8 mouse cellular contexts compared by ENCODE assay signal in the genomic region with DNA sequence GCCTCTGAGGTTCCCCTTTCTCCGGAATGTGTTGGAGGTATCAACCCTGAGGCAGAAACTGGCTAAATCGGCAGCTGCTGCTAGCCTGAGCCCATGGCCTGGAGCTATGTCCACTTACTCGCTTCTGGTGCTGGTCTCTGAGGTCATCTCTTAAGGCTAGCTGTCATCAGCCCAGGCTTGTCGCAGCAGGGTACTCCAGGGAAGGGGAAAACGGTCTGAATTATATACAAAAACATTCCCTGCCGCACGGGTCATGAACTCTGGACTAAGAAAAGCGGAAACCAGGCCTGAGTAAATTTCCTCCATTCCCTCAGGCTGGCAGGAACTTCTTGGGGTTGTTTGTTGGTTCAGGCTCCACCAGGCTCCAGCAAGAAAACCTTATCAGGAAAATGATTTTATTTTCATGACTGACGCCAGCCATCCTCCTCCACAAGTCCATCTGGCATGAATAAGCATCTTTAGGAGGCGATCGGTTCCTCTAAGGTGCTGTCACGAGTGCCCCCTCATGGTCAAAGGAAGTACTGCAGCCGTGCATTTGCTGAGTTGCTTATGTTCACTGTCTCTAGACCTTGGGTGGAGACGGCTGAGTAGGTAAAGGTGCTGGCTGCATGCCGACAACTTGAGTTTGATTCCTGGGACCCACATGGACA. TPM values are rescaled to one million over a fixed set of nuclear protein-coding genes. Genes with fewer than 3 reads are reported as not detected.
A peak's percentile ranks its signal among the peaks of the same experiment; 100 is the strongest.
DNase-seq lines count a peak whose midpoint lies in the region; ATAC-seq and TF ChIP-seq lines count a peak whose summit lies in the region.

No protein-coding gene starts in this region.

- no peak overlapping the region for H3K4me2 ChIP-seq in midbrain, embryonic 16.5 days (ENCODE audit: low read length)
- H3K4me2 ChIP-seq in embryonic facial prominence, embryonic 12.5 days (replicated peaks) = peak overlapping the region; percentile 21
- H3K4me2 ChIP-seq in limb, embryonic 12.5 days = peak overlapping the region; percentile 39
- H3K4me2 ChIP-seq in midbrain, postnatal 0 days (ENCODE audit: low read depth, low read length, poor library complexity, severe bottlenecking) = no peak overlapping the region

- WGBS in midbrain, embryonic 10.5 days = 28% methylated on average over 15 of the region's 15 CpGs
- WGBS in midbrain, embryonic 16.5 days = 25% methylated on average over 15 of the region's 15 CpGs
- 7% methylated on average over 15 of the region's 15 CpGs for WGBS in embryonic facial prominence, embryonic 12.5 days
- WGBS in kidney, adult 2 months = 12% methylated on average over 15 of the region's 15 CpGs
- WGBS in limb, embryonic 12.5 days = 10% methylated on average over 15 of the region's 15 CpGs
- WGBS in midbrain, postnatal 0 days = 24% methylated on average over 15 of the region's 15 CpGs

- no peak for TF ChIP-seq POLR2A in kidney, adult 2 months (IDR thresholded peaks at IDR 0.05; ENCODE audit: low read depth, low read length)

- TF ChIP-seq CTCF in kidney, adult 2 months (conservative IDR thresholded peaks at IDR 0.05; ENCODE audit: insufficient read depth, insufficient read length, low read depth, low read length) = peak; percentile 99; the same call in 1 of the 2 replicates
- peak; percentile 99 for TF ChIP-seq CTCF in midbrain, postnatal 0 days (IDR thresholded peaks at IDR 0.05)

- no peaks in the 10 kb centered on the region for H3K9me3 ChIP-seq in midbrain, embryonic 10.5 days (replicated peaks)
- H3K9me3 ChIP-seq in midbrain, embryonic 16.5 days (replicated peaks; ENCODE audit: control insufficient read depth, low read length, poor library complexity, severe bottlenecking) = no peaks in the 10 kb centered on the region
- no peaks in the 10 kb centered on the region for H3K9me3 ChIP-seq in embryonic facial prominence, embryonic 12.5 days
- no peaks in the 10 kb centered on the region for H3K9me3 ChIP-seq in limb, embryonic 12.5 days
- H3K9me3 ChIP-seq in midbrain, postnatal 0 days (ENCODE audit: low read length) = no peaks in the 10 kb centered on the region

- no peaks in the 10 kb centered on the region for H3K27me3 ChIP-seq in midbrain, embryonic 10.5 days (ENCODE audit: low read depth, poor library complexity, severe bottlenecking)
- no peaks in the 10 kb centered on the region for H3K27me3 ChIP-seq in midbrain, embryonic 16.5 days (ENCODE audit: control insufficient read depth, insufficient read depth, low read depth, low read length)
- no peaks in the 10 kb centered on the region for H3K27me3 ChIP-seq in embryonic facial prominence, embryonic 12.5 days
- H3K27me3 ChIP-seq in kidney, adult 2 months (replicated peaks; ENCODE audit: control insufficient read depth, insufficient read depth, low read length) = no peaks in the 10 kb centered on the region
- H3K27me3 ChIP-seq in limb, embryonic 12.5 days = no peaks in the 10 kb centered on the region
- H3K27me3 ChIP-seq in midbrain, postnatal 0 days (ENCODE audit: insufficient read depth, low read length) = no peaks in the 10 kb centered on the region

- H3K4me3 ChIP-seq in midbrain, embryonic 10.5 days = peak overlapping the region; percentile 21; the same call in 1 of the 2 replicates
- H3K4me3 ChIP-seq in midbrain, embryonic 16.5 days (ENCODE audit: low read depth, low read length) = no peak overlapping the region
- H3K4me3 ChIP-seq in embryonic facial prominence, embryonic 12.5 days = 0 out of 2 replicates have a peak overlapping the region, but pooled peaks have one; percentile 9
- peak overlapping the region; percentile 1; the same call in 1 of the 2 replicates for H3K4me3 ChIP-seq in kidney, adult 2 months (ENCODE audit: insufficient read depth, low read depth, low read length)
- H3K4me3 ChIP-seq in limb, embryonic 12.5 days (replicated peaks) = peak overlapping the region; percentile 9; the same call in 1 of the 2 replicates
- no peak overlapping the region for H3K4me3 ChIP-seq in midbrain, postnatal 0 days (ENCODE audit: low read depth, low read length)

- H3K9ac ChIP-seq in midbrain, embryonic 16.5 days (ENCODE audit: low read depth, low read length) = no peak overlapping the region
- H3K9ac ChIP-seq in embryonic facial prominence, embryonic 12.5 days = peak overlapping the region; percentile 29; the same call in 1 of the 2 replicates
- H3K9ac ChIP-seq in limb, embryonic 12.5 days (replicated peaks) = no peak overlapping the region
- H3K9ac ChIP-seq in midbrain, postnatal 0 days (replicated peaks; ENCODE audit: low read length, poor library complexity, severe bottlenecking) = no peak overlapping the region

- DNase-seq in midbrain, embryonic 10.5 days (ENCODE audit: low spot score) = peak; percentile 91
- peak; percentile 93 to 98 for DNase-seq in heart, adult 18-20 months
- DNase-seq in kidney, adult 2 months = peak; percentile 97
- DNase-seq in midbrain, postnatal 0 days (ENCODE audit: low spot score) = peak; percentile 95
- DNase-seq in spleen, postnatal 36 days (ENCODE audit: low spot score in 2 of 2) = peak; percentile 82 to 89

- no peaks in the 10 kb centered on the region for H3K36me3 ChIP-seq in midbrain, embryonic 10.5 days
- H3K36me3 ChIP-seq in midbrain, embryonic 16.5 days (ENCODE audit: control insufficient read depth, insufficient read depth, low read length) = no peaks in the 10 kb centered on the region
- no peaks in the 10 kb centered on the region for H3K36me3 ChIP-seq in embryonic facial prominence, embryonic 12.5 days
- peaks cover 2% of the 10 kb centered on the region; the same call in 1 of the 2 replicates for H3K36me3 ChIP-seq in kidney, adult 2 months (ENCODE audit: control insufficient read depth, insufficient read depth, low read length)
- H3K36me3 ChIP-seq in limb, embryonic 12.5 days = no peaks in the 10 kb centered on the region
- no peaks in the 10 kb centered on the region for H3K36me3 ChIP-seq in midbrain, postnatal 0 days (ENCODE audit: insufficient read depth, low read length)

- H3K4me1 ChIP-seq in midbrain, embryonic 10.5 days = peaks cover 40% of the 10 kb centered on the region
- H3K4me1 ChIP-seq in midbrain, embryonic 16.5 days (ENCODE audit: control insufficient read depth, insufficient read depth, low read length) = peaks cover 27% of the 10 kb centered on the region
- peaks cover 31% of the 10 kb centered on the region for H3K4me1 ChIP-seq in embryonic facial prominence, embryonic 12.5 days
- peaks cover 28% of the 10 kb centered on the region for H3K4me1 ChIP-seq in kidney, adult 2 months (ENCODE audit: control insufficient read depth, insufficient read depth, low read length)
- peaks cover 28% of the 10 kb centered on the region for H3K4me1 ChIP-seq in limb, embryonic 12.5 days (replicated peaks)
- peaks cover 5% of the 10 kb centered on the region; the same call in 1 of the 2 replicates for H3K4me1 ChIP-seq in midbrain, postnatal 0 days (ENCODE audit: insufficient read depth, low read length)

- ATAC-seq in midbrain, embryonic 16.5 days = no peak; the same call in 1 of the 2 replicates
- no peak; the same call in 1 of the 2 replicates for ATAC-seq in embryonic facial prominence, embryonic 12.5 days (ENCODE audit: insufficient number of reproducible peaks, insufficient read depth, low FRiP score, low TSS enrichment)
- ATAC-seq in limb, embryonic 12.5 days (ENCODE audit: insufficient number of reproducible peaks, insufficient read depth, low FRiP score, low TSS enrichment, low read depth) = 0 out of 2 replicates have a peak, but pooled peaks have one; percentile 22
- no peak for ATAC-seq in midbrain, postnatal 0 days (ENCODE audit: low FRiP score)

- peak overlapping the region; percentile 77 for H3K27ac ChIP-seq in midbrain, embryonic 10.5 days (replicated peaks)
- H3K27ac ChIP-seq in midbrain, embryonic 16.5 days (ENCODE audit: low read length) = no peak overlapping the region
- peak overlapping the region; percentile 50 for H3K27ac ChIP-seq in embryonic facial prominence, embryonic 12.5 days
- peak overlapping the region; percentile 89 for H3K27ac ChIP-seq in kidney, adult 2 months (ENCODE audit: insufficient read depth, low read depth, low read length)
- H3K27ac ChIP-seq in limb, embryonic 12.5 days = peak overlapping the region; percentile 66; the same call in 1 of the 2 replicates
- peak overlapping the region; percentile 26; the same call in 1 of the 2 replicates for H3K27ac ChIP-seq in midbrain, postnatal 0 days (ENCODE audit: low read depth, low read length)

RNA-seq across cellular contexts. Expression of gene Armc7, which starts 1.7 kb away (rescaled TPM):
- 6.6 and 9.4 TPM in 2 replicates for polyA plus RNA-seq in midbrain, embryonic 10.5 days (2016; fragmentation: Nextera tagmentation; extraction: Ambion mirVana)
- polyA plus RNA-seq in midbrain, embryonic 16.5 days (2015; fragmentation: Nextera tagmentation; extraction: Ambion mirVana) = 19.6 and 23.1 TPM in 2 replicates
- polyA plus RNA-seq in embryonic facial prominence, embryonic 12.5 days (2016; fragmentation: Nextera tagmentation; extraction: Ambion mirVana) = 10.3 and 10.7 TPM in 2 replicates
- 1 to 10 TPM; 1.8 to 1.9 TPM for total RNA-seq in heart, adult 18-20 months (2021)
- polyA plus RNA-seq in kidney, adult 2 months (2012; rRNA removed) = 6.8 and 7.3 TPM in 2 replicates
- polyA plus RNA-seq in limb, embryonic 12.5 days (2016; fragmentation: Nextera tagmentation; extraction: Ambion mirVana) = 7.5 and 9.6 TPM in 2 replicates
- 9.0 and 14.0 TPM in 2 replicates for total RNA-seq in midbrain, postnatal 0 days (2014; rRNA removed)
- 12.9 and 13.4 TPM in 2 replicates for polyA plus RNA-seq in midbrain, postnatal 0 days (2015; fragmentation: Nextera tagmentation; extraction: Ambion mirVana)

RNA-seq across cellular contexts. Expression of gene Slc16a5, which starts 11.5 kb away (rescaled TPM):
- polyA plus RNA-seq in midbrain, embryonic 10.5 days (2016; fragmentation: Nextera tagmentation; extraction: Ambion mirVana) = 0.11 and 0.17 TPM in 2 replicates
- polyA plus RNA-seq in midbrain, embryonic 16.5 days (2015; fragmentation: Nextera tagmentation; extraction: Ambion mirVana) = 0.19 TPM in 1 of 2 replicates, not detected in the other
- 0.22 and 0.28 TPM in 2 replicates for polyA plus RNA-seq in embryonic facial prominence, embryonic 12.5 days (2016; fragmentation: Nextera tagmentation; extraction: Ambion mirVana)
- under 1 TPM in 1 of 2 experiments, not detected in 1; 0.36 TPM for total RNA-seq in heart, adult 18-20 months (2021)
- polyA plus RNA-seq in kidney, adult 2 months (2012; rRNA removed) = 31.1 and 42.8 TPM in 2 replicates
- 0.15 TPM in 1 of 2 replicates, not detected in the other for polyA plus RNA-seq in limb, embryonic 12.5 days (2016; fragmentation: Nextera tagmentation; extraction: Ambion mirVana)
- total RNA-seq in midbrain, postnatal 0 days (2014; rRNA removed) = not detected in 2 replicates
- polyA plus RNA-seq in midbrain, postnatal 0 days (2015; fragmentation: Nextera tagmentation; extraction: Ambion mirVana) = 0.21 and 0.23 TPM in 2 replicates

RNA-seq across cellular contexts. Expression of gene Nt5c, which starts 17.9 kb away (rescaled TPM):
- 87.7 and 89.7 TPM in 2 replicates for polyA plus RNA-seq in midbrain, embryonic 10.5 days (2016; fragmentation: Nextera tagmentation; extraction: Ambion mirVana)
- 100 and 104 TPM in 2 replicates for polyA plus RNA-seq in midbrain, embryonic 16.5 days (2015; fragmentation: Nextera tagmentation; extraction: Ambion mirVana)
- 73.7 and 80.6 TPM in 2 replicates for polyA plus RNA-seq in embryonic facial prominence, embryonic 12.5 days (2016; fragmentation: Nextera tagmentation; extraction: Ambion mirVana)
- 10 to 100 TPM; 11.5 to 16.6 TPM for total RNA-seq in heart, adult 18-20 months (2021)
- polyA plus RNA-seq in kidney, adult 2 months (2012; rRNA removed) = 47.6 and 50.5 TPM in 2 replicates
- 66.2 and 78.2 TPM in 2 replicates for polyA plus RNA-seq in limb, embryonic 12.5 days (2016; fragmentation: Nextera tagmentation; extraction: Ambion mirVana)
- 85.3 and 91.1 TPM in 2 replicates for total RNA-seq in midbrain, postnatal 0 days (2014; rRNA removed)
- polyA plus RNA-seq in midbrain, postnatal 0 days (2015; fragmentation: Nextera tagmentation; extraction: Ambion mirVana) = 131 and 133 TPM in 2 replicates

RNA-seq across cellular contexts. Expression of gene Trim80, which starts 33.4 kb away (rescaled TPM):
- polyA plus RNA-seq in midbrain, embryonic 10.5 days (2016; fragmentation: Nextera tagmentation; extraction: Ambion mirVana) = 0.14 and 0.15 TPM in 2 replicates
- not detected in 2 replicates for polyA plus RNA-seq in midbrain, embryonic 16.5 days (2015; fragmentation: Nextera tagmentation; extraction: Ambion mirVana)
- polyA plus RNA-seq in embryonic facial prominence, embryonic 12.5 days (2016; fragmentation: Nextera tagmentation; extraction: Ambion mirVana) = not detected in 2 replicates
- total RNA-seq in heart, adult 18-20 months (2021) = not detected
- polyA plus RNA-seq in kidney, adult 2 months (2012; rRNA removed) = 0.28 and 0.37 TPM in 2 replicates
- polyA plus RNA-seq in limb, embryonic 12.5 days (2016; fragmentation: Nextera tagmentation; extraction: Ambion mirVana) = 0.10 TPM in 1 of 2 replicates, not detected in the other
- total RNA-seq in midbrain, postnatal 0 days (2014; rRNA removed) = 0.44 TPM in 1 of 2 replicates, not detected in the other
- polyA plus RNA-seq in midbrain, postnatal 0 days (2015; fragmentation: Nextera tagmentation; extraction: Ambion mirVana) = not detected in 2 replicates

RNA-seq across cellular contexts. Expression of gene Jpt1, which starts 40.4 kb away (rescaled TPM):
- polyA plus RNA-seq in midbrain, embryonic 10.5 days (2016; fragmentation: Nextera tagmentation; extraction: Ambion mirVana) = 780 and 877 TPM in 2 replicates
- polyA plus RNA-seq in midbrain, embryonic 16.5 days (2015; fragmentation: Nextera tagmentation; extraction: Ambion mirVana) = 1,597 and 1,674 TPM in 2 replicates
- polyA plus RNA-seq in embryonic facial prominence, embryonic 12.5 days (2016; fragmentation: Nextera tagmentation; extraction: Ambion mirVana) = 591 and 626 TPM in 2 replicates
- 100 to 1,000 TPM; 114 to 148 TPM for total RNA-seq in heart, adult 18-20 months (2021)
- polyA plus RNA-seq in kidney, adult 2 months (2012; rRNA removed) = 62.9 and 64.9 TPM in 2 replicates
- polyA plus RNA-seq in limb, embryonic 12.5 days (2016; fragmentation: Nextera tagmentation; extraction: Ambion mirVana) = 512 and 557 TPM in 2 replicates
- 744 and 761 TPM in 2 replicates for total RNA-seq in midbrain, postnatal 0 days (2014; rRNA removed)
- polyA plus RNA-seq in midbrain, postnatal 0 days (2015; fragmentation: Nextera tagmentation; extraction: Ambion mirVana) = 1,252 and 1,259 TPM in 2 replicates

Comparison
In these comparisons a context has a peak if more than half of its experiments do, and no peak if none do; other contexts are left out.
1. H3K4me3 ChIP-seq: peak in midbrain, embryonic 10.5 days (single experiment), embryonic facial prominence, embryonic 12.5 days (single experiment), kidney, adult 2 months (single experiment) and limb, embryonic 12.5 days (single experiment); none in midbrain, embryonic 16.5 days (single experiment) and midbrain, postnatal 0 days (single experiment).
2. H3K4me2 ChIP-seq: peak in embryonic facial prominence, embryonic 12.5 days (single experiment) and limb, embryonic 12.5 days (single experiment); none in midbrain, embryonic 16.5 days (single experiment) and midbrain, postnatal 0 days (single experiment).
3. RNA of gene Slc16a5, which starts 11.5 kb away (polyA plus RNA-seq): 31.1 to 42.8 TPM in kidney, adult 2 months; 0.22 to 0.28 TPM in embryonic facial prominence, embryonic 12.5 days, 0.21 to 0.23 TPM in midbrain, postnatal 0 days, 0.19 TPM in midbrain, embryonic 16.5 days, 0.11 to 0.17 TPM in midbrain, embryonic 10.5 days and 0.15 TPM in limb, embryonic 12.5 days; every median in the first group is over 10 times any median in the second.
4. Peak in every context shown above with its lines, with median percentiles within 50 percentile points of each other: DNase-seq.